7 mouse cellular contexts compared by ENCODE assay signal in genomic region chr2:164071437-164071820, GRCm38 (mm10). TPM values are rescaled to one million over a fixed set of nuclear protein-coding genes. Genes with fewer than 3 reads are reported as not detected.
DNase-seq lines count a peak whose midpoint lies in the region; ATAC-seq and TF ChIP-seq lines count a peak whose summit lies in the region.
"Not testable (repeated sequence)": the region's sequence is repeated elsewhere in the genome, so short reads cannot be mapped to it uniquely, and the experiment has no call there.

No protein-coding gene starts in this region.

- not testable (repeated sequence) for H3K27me3 ChIP-seq in forebrain, embryonic 13.5 days; heart, embryonic 15.5 days; intestine, embryonic 16.5 days (replicated peaks; ENCODE audit: control insufficient read depth, insufficient read depth, low read length); limb, embryonic 14.5 days (ENCODE audit: control insufficient read depth, insufficient read depth, low read length); neural tube, embryonic 12.5 days (replicated peaks)

- H3K4me1 ChIP-seq in forebrain, embryonic 13.5 days, result peaks cover 43% of the 10 kb centered on the region
- H3K4me1 ChIP-seq in heart, embryonic 15.5 days (replicated peaks), result peaks cover 27% of the 10 kb centered on the region
- H3K4me1 ChIP-seq in intestine, embryonic 16.5 days (ENCODE audit: control insufficient read depth, insufficient read depth, low read length), result peaks cover 23% of the 10 kb centered on the region
- H3K4me1 ChIP-seq in limb, embryonic 14.5 days (ENCODE audit: control insufficient read depth, insufficient read depth, low read length), result peaks cover 21% of the 10 kb centered on the region
- H3K4me1 ChIP-seq in neural tube, embryonic 12.5 days, result peaks cover 24% of the 10 kb centered on the region

- H3K27ac ChIP-seq in forebrain, embryonic 13.5 days, result peak overlapping the region; percentile 75
- peak overlapping the region; percentile 82 for H3K27ac ChIP-seq in heart, embryonic 15.5 days
- not testable (repeated sequence) for H3K27ac ChIP-seq in intestine, embryonic 16.5 days (ENCODE audit: low read length); limb, embryonic 14.5 days (replicated peaks; ENCODE audit: low read depth, low read length); neural tube, embryonic 12.5 days
- H3K27ac ChIP-seq in macrophage, result peak overlapping the region; percentile 15; the same call in 1 of the 2 replicates

- 76% methylated on average over 11 of the region's 11 CpGs for WGBS in forebrain, embryonic 13.5 days
- 76% methylated on average over 11 of the region's 11 CpGs for WGBS in heart, embryonic 15.5 days
- 77% methylated on average over 11 of the region's 11 CpGs for WGBS in intestine, embryonic 16.5 days
- WGBS in limb, embryonic 14.5 days, result 76% methylated on average over 11 of the region's 11 CpGs
- WGBS in macrophage (ENCODE audit: missing documents), result 82% methylated on average over 11 of the region's 11 CpGs
- WGBS in neural tube, embryonic 12.5 days, result 80% methylated on average over 11 of the region's 11 CpGs

- H3K9me3 ChIP-seq in forebrain, embryonic 13.5 days (replicated peaks); heart, embryonic 15.5 days (replicated peaks); intestine, embryonic 16.5 days (ENCODE audit: control insufficient read depth, low read length); limb, embryonic 14.5 days (ENCODE audit: control insufficient read depth, low read length); neural tube, embryonic 12.5 days: not testable (repeated sequence)

- peak overlapping the region; percentile 76 for H3K4me2 ChIP-seq in forebrain, embryonic 13.5 days
- peak overlapping the region; percentile 94 for H3K4me2 ChIP-seq in heart, embryonic 15.5 days
- peak overlapping the region; percentile 68; the same call in 1 of the 2 replicates for H3K4me2 ChIP-seq in intestine, embryonic 16.5 days (ENCODE audit: low read depth, low read length)
- peak overlapping the region; percentile 72 for H3K4me2 ChIP-seq in limb, embryonic 14.5 days (replicated peaks; ENCODE audit: low read depth, low read length, severe bottlenecking)
- H3K4me2 ChIP-seq in neural tube, embryonic 12.5 days (replicated peaks), result peak overlapping the region; percentile 76

- TF ChIP-seq POLR2A in limb, embryonic 14.5 days (IDR thresholded peaks at IDR 0.05; ENCODE audit: borderline replicate concordance, extremely low read depth, insufficient read depth, insufficient read length), result not testable (repeated sequence)

- H3K9ac ChIP-seq in forebrain, embryonic 13.5 days; heart, embryonic 15.5 days; intestine, embryonic 16.5 days (ENCODE audit: low read depth, low read length); limb, embryonic 14.5 days (ENCODE audit: low read depth, low read length, severe bottlenecking); neural tube, embryonic 12.5 days: not testable (repeated sequence)

- DNase-seq in cerebellum, adult 11-12 months, result peak; percentile 40
- not testable (repeated sequence) for DNase-seq in limb, embryonic 14.5 days (ENCODE audit: low spot score)

- not testable (repeated sequence) for ATAC-seq in forebrain, embryonic 13.5 days; heart, embryonic 15.5 days (replicated peaks; ENCODE audit: insufficient number of reproducible peaks, insufficient read depth, low FRiP score, low read depth); intestine, embryonic 16.5 days; limb, embryonic 14.5 days (ENCODE audit: low FRiP score, low read depth)
- ATAC-seq in neural tube, embryonic 12.5 days (ENCODE audit: low FRiP score, low read depth), result peak; percentile 7; the same call in 1 of the 2 replicates

- peaks cover 66% of the 10 kb centered on the region for H3K79me2 ChIP-seq in macrophage (ENCODE audit: inconsistent target)

- not testable (repeated sequence) for H3K36me3 ChIP-seq in forebrain, embryonic 13.5 days (ENCODE audit: poor library complexity, severe bottlenecking); heart, embryonic 15.5 days; intestine, embryonic 16.5 days (ENCODE audit: control insufficient read depth, insufficient read depth, low read length); limb, embryonic 14.5 days (ENCODE audit: control insufficient read depth, insufficient read depth, low read length); macrophage (ENCODE audit: inconsistent target); neural tube, embryonic 12.5 days

- H3K4me3 ChIP-seq in forebrain, embryonic 13.5 days, result peak overlapping the region; percentile 87
- peak overlapping the region; percentile 83 for H3K4me3 ChIP-seq in heart, embryonic 15.5 days
- H3K4me3 ChIP-seq in intestine, embryonic 16.5 days (ENCODE audit: low read length), result peak overlapping the region; percentile 87; the same call in 1 of the 2 replicates
- H3K4me3 ChIP-seq in limb, embryonic 14.5 days (replicated peaks; ENCODE audit: low read length), result peak overlapping the region; percentile 90
- H3K4me3 ChIP-seq in macrophage (ENCODE audit: inconsistent target), result not testable (repeated sequence)
- peak overlapping the region; percentile 96; the same call in 1 of the 2 replicates for H3K4me3 ChIP-seq in neural tube, embryonic 12.5 days

RNA-seq across cellular contexts. Expression of gene Tomm34, which starts 0.5 kb away (rescaled TPM):
- 47.8 and 54.1 TPM in 2 replicates for polyA plus RNA-seq in forebrain, embryonic 13.5 days (2015; fragmentation: Nextera tagmentation; extraction: Ambion mirVana)
- 42.8 and 51.8 TPM in 2 replicates for polyA plus RNA-seq in heart, embryonic 15.5 days (2015; fragmentation: Nextera tagmentation; extraction: Ambion mirVana)
- polyA plus RNA-seq in intestine, embryonic 16.5 days (2015; fragmentation: Nextera tagmentation; extraction: Ambion mirVana), result 55.6 and 57.5 TPM in 2 replicates
- polyA plus RNA-seq in limb, embryonic 14.5 days (2012; rRNA removed), result 39.1 and 42.9 TPM in 2 replicates
- polyA plus RNA-seq in limb, embryonic 14.5 days (2014; fragmentation: Nextera tagmentation; extraction: Ambion mirVana), result 50.1 and 53.5 TPM in 2 replicates
- 10 to 100 TPM; 32.6 to 63.1 (median 45.8) TPM for total RNA-seq in macrophage (2018; cell fraction: chromatin; rRNA removed)
- 10 to 100 TPM; 27.3 to 38.8 (median 34.9) TPM for total RNA-seq in macrophage (2018; cell fraction: cytosol; rRNA removed)
- total RNA-seq in macrophage (2018; cell fraction: nucleus; rRNA removed), result 10 to 100 TPM; 35.1 to 68.0 (median 49.4) TPM
- polyA plus RNA-seq in macrophage (2018), result 35.0 to 41.7 TPM (median 39.3 TPM) in 3 replicates
- 43.4 and 46.2 TPM in 2 replicates for polyA plus RNA-seq in neural tube, embryonic 12.5 days (2016; fragmentation: Nextera tagmentation; extraction: Ambion mirVana)

RNA-seq across cellular contexts. Expression of gene Stk4, which starts 1.3 kb away (rescaled TPM):
- 25.6 and 30.8 TPM in 2 replicates for polyA plus RNA-seq in forebrain, embryonic 13.5 days (2015; fragmentation: Nextera tagmentation; extraction: Ambion mirVana)
- polyA plus RNA-seq in heart, embryonic 15.5 days (2015; fragmentation: Nextera tagmentation; extraction: Ambion mirVana), result 11.8 and 13.7 TPM in 2 replicates
- 18.1 and 18.4 TPM in 2 replicates for polyA plus RNA-seq in intestine, embryonic 16.5 days (2015; fragmentation: Nextera tagmentation; extraction: Ambion mirVana)
- polyA plus RNA-seq in limb, embryonic 14.5 days (2012; rRNA removed), result 16.1 and 16.8 TPM in 2 replicates
- polyA plus RNA-seq in limb, embryonic 14.5 days (2014; fragmentation: Nextera tagmentation; extraction: Ambion mirVana), result 23.2 and 25.5 TPM in 2 replicates
- total RNA-seq in macrophage (2018; cell fraction: chromatin; rRNA removed), result 100 to 1,000 TPM; 118 to 384 (median 176) TPM
- 100 to 1,000 TPM in 9 of 26 experiments, 10 to 100 TPM in 17; 86.2 to 131 (median 98.3) TPM for total RNA-seq in macrophage (2018; cell fraction: cytosol; rRNA removed)
- total RNA-seq in macrophage (2018; cell fraction: nucleus; rRNA removed), result 100 to 1,000 TPM in 18 of 26 experiments, 10 to 100 TPM in 8; 84.7 to 227 (median 106) TPM
- polyA plus RNA-seq in macrophage (2018), result 55.4 to 80.1 TPM (median 68.0 TPM) in 3 replicates
- 27.7 and 28.8 TPM in 2 replicates for polyA plus RNA-seq in neural tube, embryonic 12.5 days (2016; fragmentation: Nextera tagmentation; extraction: Ambion mirVana)

RNA-seq across cellular contexts. Expression of gene Pabpc1l, which starts 46.2 kb away (rescaled TPM):
- polyA plus RNA-seq in forebrain, embryonic 13.5 days (2015; fragmentation: Nextera tagmentation; extraction: Ambion mirVana), result 1.3 and 1.4 TPM in 2 replicates
- polyA plus RNA-seq in heart, embryonic 15.5 days (2015; fragmentation: Nextera tagmentation; extraction: Ambion mirVana), result 0.92 and 1.1 TPM in 2 replicates
- 0.89 and 1.5 TPM in 2 replicates for polyA plus RNA-seq in intestine, embryonic 16.5 days (2015; fragmentation: Nextera tagmentation; extraction: Ambion mirVana)
- 2.2 and 3.4 TPM in 2 replicates for polyA plus RNA-seq in limb, embryonic 14.5 days (2012; rRNA removed)
- 2.4 and 2.6 TPM in 2 replicates for polyA plus RNA-seq in limb, embryonic 14.5 days (2014; fragmentation: Nextera tagmentation; extraction: Ambion mirVana)
- 1 to 10 TPM in 10 of 26 experiments, under 1 TPM in 6, not detected in 10; 0.37 to 2.8 (median 1.3) TPM for total RNA-seq in macrophage (2018; cell fraction: chromatin; rRNA removed)
- under 1 TPM in 3 of 26 experiments, not detected in 23; 0.05 to 0.55 (median 0.14) TPM for total RNA-seq in macrophage (2018; cell fraction: cytosol; rRNA removed)
- total RNA-seq in macrophage (2018; cell fraction: nucleus; rRNA removed), result 1 to 10 TPM in 8 of 26 experiments, under 1 TPM in 2, not detected in 16; 0.70 to 3.0 (median 1.1) TPM
- not detected in 3 replicates for polyA plus RNA-seq in macrophage (2018)
- polyA plus RNA-seq in neural tube, embryonic 12.5 days (2016; fragmentation: Nextera tagmentation; extraction: Ambion mirVana), result 2.1 and 2.2 TPM in 2 replicates
